Mouse (Mus musculus) cortical plate, adult 2 months (tissue): ENCODE results near the gene Dnajb4. TPM values are rescaled to one million over a fixed set of nuclear protein-coding genes. Genes with fewer than 3 reads are reported as not detected.

Source experiments
- H3K27ac ChIP-seq: fragments of 200-500 bp; 2 replicates; pipeline ENCODE4 v1.5.1; 2012; ENCODE audit warnings: low read length, control low read depth, inconsistent platforms; ENCODE audit not compliant: insufficient read depth
- H3K4me1 ChIP-seq: fragments of 200-500 bp; 2 replicates; pipeline ENCODE4 v1.6.1; 2011; ENCODE audit warnings: low read length; ENCODE audit not compliant: control insufficient read depth, insufficient read depth
- H3K4me3 ChIP-seq: fragments of 200-500 bp; 2 replicates; pipeline ENCODE4 v1.5.1; 2011; ENCODE audit warnings: mild to moderate bottlenecking, low read length, control low read depth; ENCODE audit not compliant: insufficient read depth
- CTCF ChIP-seq: fragments of 200-500 bp; IDR thresholded peaks from 2 replicates; pipeline ENCODE4 v1.5.1; 2011; ENCODE audit warnings: mild to moderate bottlenecking, control low read depth, low read length; ENCODE audit not compliant: insufficient read depth; ENCODE audit errors: extremely low read depth
- POLR2A ChIP-seq: fragments of 200-500 bp; IDR thresholded peaks from 2 replicates; pipeline ENCODE4 v1.6.1; 2011; ENCODE audit warnings: mild to moderate bottlenecking, low read length, control low read depth; ENCODE audit not compliant: insufficient read depth; ENCODE audit errors: extremely low read depth
- polyA plus RNA-seq: library from polyadenylated mRNA; depleted of rRNA; stranded (reverse); fragments of >200 nt; gene quantifications from 2 replicates; pipeline ENCODE4 v1.2.3, GENCODE M21; 2012

Dnajb4 gene
- polyA plus RNA-seq, 1 experiment: 50.8 TPM

GRCm38 (mm10) chr3:152166099-152166423 is 44.0 kb downstream of the Dnajb4 start, which contains the start of gene Gipc2:
Gipc2 (minus strand) TSS chr3:152166230.
- no peak within 1 kb of the TSS for H3K27ac ChIP-seq
- H3K4me3 ChIP-seq: peak within 1 kb of the TSS; percentile 36
- no peaks in the 10 kb centered on the region for H3K4me1 ChIP-seq
- TF ChIP-seq POLR2A: no peak
- TF ChIP-seq CTCF: no peak

- Histone ChIP-seq H3K4me3 (peak overlapping the region; percentile 36), H3K4me1 (no peaks in the 10 kb centered on the region), H3K27ac (no peak overlapping the region)
- no peak for TF ChIP-seq CTCF
- no peak for TF ChIP-seq POLR2A
Observed at GRCm38 (mm10) chr3:152165351-152166098, 44.6 kb downstream of the Dnajb4 start.

- TF ChIP-seq CTCF (no peak), POLR2A (no peak)
- Histone ChIP-seq H3K27ac (no peak overlapping the region), H3K4me3 (peak overlapping the region; percentile 36), H3K4me1 (no peaks in the 10 kb centered on the region)
Observed at GRCm38 (mm10) chr3:152165014-152165350, 45.1 kb downstream of the Dnajb4 start.

- Histone ChIP-seq H3K4me3 (no peak overlapping the region), H3K4me1 (peaks cover 5% of the 10 kb centered on the region), H3K27ac (no peak overlapping the region)
- TF ChIP-seq POLR2A: no peak
- TF ChIP-seq CTCF: no peak
Observed at GRCm38 (mm10) chr3:152163320-152163719, 46.8 kb downstream of the Dnajb4 start.

- peaks cover 7% of the 10 kb centered on the region for H3K4me1 ChIP-seq
- TF ChIP-seq POLR2A (no peak), CTCF (no peak)
- no peak overlapping the region for H3K27ac ChIP-seq
- no peak overlapping the region for H3K4me3 ChIP-seq
Observed at GRCm38 (mm10) chr3:152160607-152161006, 49.5 kb downstream of the Dnajb4 start.

- peaks cover 10% of the 10 kb centered on the region for H3K4me1 ChIP-seq
- TF ChIP-seq POLR2A: no peak
- TF ChIP-seq CTCF: no peak
- no peak overlapping the region for H3K4me3 ChIP-seq
- no peak overlapping the region for H3K27ac ChIP-seq
Observed at GRCm38 (mm10) chr3:152159321-152159720, 50.8 kb downstream of the Dnajb4 start.

- peak overlapping the region; percentile 28; the same call in 1 of the 2 replicates for H3K27ac ChIP-seq
Observed at GRCm38 (mm10) chr3:152158344-152159291, 51.5 kb downstream of the Dnajb4 start.

GRCm38 (mm10) chr3:152156816-152157496 is 53.1 kb downstream of the Dnajb4 start:
- Histone ChIP-seq H3K27ac (no peak overlapping the region), H3K4me1 (peaks cover 10% of the 10 kb centered on the region)
- TF ChIP-seq POLR2A (no peak), CTCF (no peak)

More at GRCm38 (mm10) chr3:152158344-152159291, 51.5 kb downstream of the Dnajb4 start:
- H3K4me3 ChIP-seq: no peak overlapping the region
- TF ChIP-seq POLR2A (no peak), CTCF (no peak)
- peaks cover 10% of the 10 kb centered on the region for H3K4me1 ChIP-seq

GRCm38 (mm10) chr3:152155296-152155948 is 54.7 kb downstream of the Dnajb4 start:
- Histone ChIP-seq H3K4me1 (peaks cover 10% of the 10 kb centered on the region), H3K27ac (no peak overlapping the region)
- no peak for TF ChIP-seq CTCF
- no peak for TF ChIP-seq POLR2A

More at GRCm38 (mm10) chr3:152156816-152157496, 53.1 kb downstream of the Dnajb4 start:
- H3K4me3 ChIP-seq: no peak overlapping the region

More at GRCm38 (mm10) chr3:152155296-152155948, 54.7 kb downstream of the Dnajb4 start:
- no peak overlapping the region for H3K4me3 ChIP-seq
